Mouse (Mus musculus): ENCODE data around the gene Eif4h. TPM values are rescaled to one million over a fixed set of nuclear protein-coding genes. Genes with fewer than 3 reads are reported as not detected.

Gene Eif4h
- polyA plus RNA-seq, 1 experiment from 2014 or later = 556 TPM

GRCm38 (mm10) chr5:134584798-134585197 lies 54.5 kb downstream of the Eif4h start:
- peaks cover 48% of the 10 kb centered on the region for H3K36me3 ChIP-seq
- no peak for DNase-seq (ENCODE audit: low spot score)
- 93% methylated on average over 5 of the region's 5 CpGs for WGBS

GRCm38 (mm10) chr5:134583884-134584213 lies 55.4 kb downstream of the Eif4h start:
- no peaks in the 10 kb centered on the region for H3K9me3 ChIP-seq (replicated peaks)
- H3K4me1 ChIP-seq = peaks cover 16% of the 10 kb centered on the region
- H3K36me3 ChIP-seq = peaks cover 39% of the 10 kb centered on the region
- H3K27ac ChIP-seq (replicated peaks) = no peak overlapping the region
- DNase-seq (ENCODE audit: low spot score) = no peak
- 84% methylated on average over 3 of the region's 3 CpGs for WGBS
- peak overlapping the region; percentile 89 for H3K4me3 ChIP-seq
- H3K27me3 ChIP-seq (ENCODE audit: low read depth, poor library complexity, severe bottlenecking) = no peaks in the 10 kb centered on the region

More at GRCm38 (mm10) chr5:134584798-134585197, 54.5 kb downstream of the Eif4h start:
- no peak overlapping the region for H3K4me3 ChIP-seq
- no peak overlapping the region for H3K27ac ChIP-seq (replicated peaks)
- H3K4me1 ChIP-seq = peaks cover 16% of the 10 kb centered on the region
- H3K27me3 ChIP-seq (ENCODE audit: low read depth, poor library complexity, severe bottlenecking) = no peaks in the 10 kb centered on the region
- H3K9me3 ChIP-seq (replicated peaks) = no peaks in the 10 kb centered on the region

GRCm38 (mm10) chr5:134583006-134583883 lies 56.0 kb downstream of the Eif4h start:
- peak overlapping the region; percentile 89 for H3K4me3 ChIP-seq
- peaks cover 33% of the 10 kb centered on the region for H3K36me3 ChIP-seq
- WGBS = 34% methylated on average over 15 of the region's 15 CpGs
- H3K9me3 ChIP-seq (replicated peaks) = no peaks in the 10 kb centered on the region
- DNase-seq (ENCODE audit: low spot score) = no peak
- peak overlapping the region; percentile 90 for H3K27ac ChIP-seq (replicated peaks)
- H3K4me1 ChIP-seq = peaks cover 16% of the 10 kb centered on the region
- H3K27me3 ChIP-seq (ENCODE audit: low read depth, poor library complexity, severe bottlenecking) = no peaks in the 10 kb centered on the region

- DNase-seq (ENCODE audit: low spot score) = peak; percentile 96
- peaks cover 16% of the 10 kb centered on the region for H3K4me1 ChIP-seq
- no peaks in the 10 kb centered on the region for H3K27me3 ChIP-seq (ENCODE audit: low read depth, poor library complexity, severe bottlenecking)
- peak overlapping the region; percentile 90 for H3K27ac ChIP-seq (replicated peaks)
- 8% methylated on average over 30 of the region's 30 CpGs for WGBS
- H3K36me3 ChIP-seq = peaks cover 25% of the 10 kb centered on the region
- peak overlapping the region; percentile 89 for H3K4me3 ChIP-seq
- no peaks in the 10 kb centered on the region for H3K9me3 ChIP-seq (replicated peaks)
Measured at GRCm38 (mm10) chr5:134582221-134582907, 56.9 kb downstream of the Eif4h start.

- DNase-seq (ENCODE audit: low spot score) = no peak
- Histone ChIP-seq H3K36me3 (peaks cover 12% of the 10 kb centered on the region), H3K4me1 (peaks cover 16% of the 10 kb centered on the region), H3K27me3 (ENCODE audit: low read depth, poor library complexity, severe bottlenecking) (no peaks in the 10 kb centered on the region), H3K9me3 (replicated peaks) (no peaks in the 10 kb centered on the region), H3K27ac (replicated peaks) (no peak within 1 kb of the TSS), H3K4me3 (peak within 1 kb of the TSS; percentile 89; the same call in 1 of the 2 replicates)
- 82% methylated on average over 5 of the region's 5 CpGs for WGBS
Measured at GRCm38 (mm10) chr5:134581146-134581545, 58.1 kb downstream of the Eif4h start, which contains the start of gene Rfc2. Rfc2 (plus strand) TSS chr5:134581366.

- 76% methylated on average over 3 of the region's 3 CpGs for whole genome bisulfite sequencing
- peaks cover 12% of the 10 kb centered on the region for H3K4me1 ChIP-seq
- DNase-seq (ENCODE audit: low spot score) = no peak
- no peaks in the 10 kb centered on the region for H3K27me3 ChIP-seq (ENCODE audit: low read depth, poor library complexity, severe bottlenecking)
- no peak overlapping the region for H3K4me3 ChIP-seq
- H3K27ac ChIP-seq (replicated peaks) = no peak overlapping the region
- H3K36me3 ChIP-seq = no peaks in the 10 kb centered on the region
- no peaks in the 10 kb centered on the region for H3K9me3 ChIP-seq (replicated peaks)
Measured at GRCm38 (mm10) chr5:134579135-134579534, 60.2 kb downstream of the Eif4h start.

- Histone ChIP-seq H3K27me3 (ENCODE audit: low read depth, poor library complexity, severe bottlenecking) (peaks cover 7% of the 10 kb centered on the region), H3K4me1 (peaks cover 2% of the 10 kb centered on the region), H3K27ac (replicated peaks) (no peak overlapping the region), H3K9me3 (replicated peaks) (no peaks in the 10 kb centered on the region), H3K4me3 (no peak overlapping the region), H3K36me3 (no peaks in the 10 kb centered on the region)
- no peak for DNase-seq (ENCODE audit: low spot score)
- WGBS = 85% methylated on average over 7 of the region's 7 CpGs
Measured at GRCm38 (mm10) chr5:134577534-134577933, 61.8 kb downstream of the Eif4h start.

GRCm38 (mm10) chr5:134576517-134577220 lies 62.6 kb downstream of the Eif4h start:
- Histone ChIP-seq H3K4me1 (peaks cover 11% of the 10 kb centered on the region), H3K27ac (replicated peaks) (no peak overlapping the region), H3K36me3 (no peaks in the 10 kb centered on the region), H3K4me3 (no peak overlapping the region), H3K9me3 (replicated peaks) (no peaks in the 10 kb centered on the region), H3K27me3 (ENCODE audit: low read depth, poor library complexity, severe bottlenecking) (peaks cover 9% of the 10 kb centered on the region)
- 79% methylated on average over 14 of the region's 14 CpGs for WGBS
- no peak for DNase-seq (ENCODE audit: low spot score)

GRCm38 (mm10) chr5:134575833-134576232 lies 63.5 kb downstream of the Eif4h start:
- Histone ChIP-seq H3K36me3 (no peaks in the 10 kb centered on the region), H3K27ac (replicated peaks) (no peak overlapping the region), H3K9me3 (replicated peaks) (0 out of 2 replicates have a peak, but pooled peaks cover 1% of the 10 kb centered on the region), H3K4me3 (no peak overlapping the region), H3K4me1 (peaks cover 16% of the 10 kb centered on the region), H3K27me3 (ENCODE audit: low read depth, poor library complexity, severe bottlenecking) (peaks cover 9% of the 10 kb centered on the region)
- 94% methylated on average over 5 of the region's 5 CpGs for WGBS
- DNase-seq (ENCODE audit: low spot score) = no peak

- 46% methylated on average over 10 of the region's 10 CpGs for WGBS
- no peaks in the 10 kb centered on the region for H3K36me3 ChIP-seq
- H3K27ac ChIP-seq (replicated peaks) = peak overlapping the region; percentile 81
- 0 out of 2 replicates have a peak, but pooled peaks cover 2% of the 10 kb centered on the region for H3K9me3 ChIP-seq (replicated peaks)
- no peak for DNase-seq (ENCODE audit: low spot score)
- peaks cover 28% of the 10 kb centered on the region for H3K4me1 ChIP-seq
- H3K27me3 ChIP-seq (ENCODE audit: low read depth, poor library complexity, severe bottlenecking) = peaks cover 9% of the 10 kb centered on the region
- peak overlapping the region; percentile 57 for H3K4me3 ChIP-seq
Measured at GRCm38 (mm10) chr5:134572508-134573214, 66.6 kb downstream of the Eif4h start.

GRCm38 (mm10) chr5:134571730-134572507 lies 67.4 kb downstream of the Eif4h start:
- Histone ChIP-seq H3K27me3 (ENCODE audit: low read depth, poor library complexity, severe bottlenecking) (peaks cover 9% of the 10 kb centered on the region), H3K9me3 (replicated peaks) (0 out of 2 replicates have a peak, but pooled peaks cover 2% of the 10 kb centered on the region), H3K36me3 (no peaks in the 10 kb centered on the region), H3K4me1 (peaks cover 31% of the 10 kb centered on the region), H3K27ac (replicated peaks) (peak overlapping the region; percentile 81), H3K4me3 (peak overlapping the region; percentile 57)
- DNase-seq (ENCODE audit: low spot score) = peak; percentile 67
- 3% methylated on average over 23 of the region's 23 CpGs for WGBS
